Mouse (Mus musculus): Measurements from ENCODE around the gene Dhcr7.

DNA sequence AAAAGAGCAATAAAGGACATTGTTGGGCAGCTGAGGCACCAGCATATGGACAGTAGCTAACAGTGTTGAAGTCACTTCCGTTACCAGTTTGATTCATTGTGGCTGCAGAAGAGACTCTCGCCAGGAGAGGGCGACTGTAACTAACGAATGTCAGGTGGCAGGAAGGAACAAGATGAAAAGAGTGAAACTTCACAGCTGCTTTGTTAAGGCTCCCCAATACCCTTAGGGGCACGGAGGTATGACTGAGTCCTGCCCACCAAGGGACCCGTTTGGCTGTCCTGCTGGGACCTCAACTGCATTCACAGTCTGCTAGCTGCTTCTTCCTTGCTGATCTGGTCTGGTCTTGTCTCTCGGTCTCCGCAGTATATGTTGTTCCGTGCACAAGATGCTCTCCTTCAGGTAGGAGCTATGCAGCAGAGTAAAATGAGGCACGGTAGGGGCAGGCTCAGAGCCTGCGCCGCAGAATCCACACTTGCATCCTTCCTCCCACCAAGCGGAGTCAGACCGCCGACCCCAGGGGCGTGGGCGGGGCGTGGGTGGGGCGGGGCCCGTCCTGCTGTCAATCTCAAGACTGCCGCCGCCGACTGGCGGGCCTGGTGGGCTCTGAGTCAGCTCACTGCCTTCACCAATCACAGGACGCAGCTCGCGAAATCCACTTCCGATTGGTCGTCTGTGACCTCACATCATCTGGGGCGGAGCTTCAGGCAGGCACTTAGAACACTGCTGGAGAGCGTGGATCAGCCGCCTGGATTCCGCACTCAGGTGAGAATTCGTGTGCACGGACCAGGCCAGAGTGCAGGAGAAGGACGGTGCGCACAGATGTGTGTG, 6.8 kb downstream of the Dhcr7 start:
- TF ChIP-seq POLR2A (IDR thresholded peaks at IDR 0.05; ENCODE audit: borderline replicate concordance, control insufficient read depth, low read depth, low read length) (0 out of 2 replicates have a peak, but pooled peaks have one; percentile 36), CTCF (IDR thresholded peaks at IDR 0.05; ENCODE audit: control insufficient read depth, insufficient read depth, low read length) (peak; percentile 84)
